Mouse (Mus musculus) midbrain, embryonic 13.5 days (tissue): ENCODE data around the gene Tbc1d16. TPM values are rescaled to one million over a fixed set of nuclear protein-coding genes. Genes with fewer than 3 reads are reported as not detected.

Source experiments
- ATAC-seq: fragments of 200-750 bp; cut with Nextera tagmentation; 2 replicates; pipeline ENCODE4 v1.8.0; 2017; ENCODE audit warnings: mild to moderate bottlenecking, moderate TSS enrichment, moderate library complexity
- H3K27ac ChIP-seq: fragments of 300-500 bp; sonication (generic); 2 replicates; pipeline ENCODE4 v1.5.1; 2015; ENCODE audit warnings: inconsistent platforms, mild to moderate bottlenecking, moderate library complexity
- H3K27me3 ChIP-seq: fragments of 300-500 bp; sonication (generic); 2 replicates; pipeline ENCODE4 v1.6.1; 2015; ENCODE audit warnings: mild to moderate bottlenecking, inconsistent platforms
- H3K36me3 ChIP-seq: fragments of 300-500 bp; sonication (generic); 2 replicates; pipeline ENCODE4 v1.6.1; 2015; ENCODE audit warnings: mild to moderate bottlenecking, inconsistent platforms
- H3K4me1 ChIP-seq: fragments of 300-500 bp; sonication (generic); replicated peaks from 2 replicates; pipeline ENCODE4 v1.6.1; 2015; ENCODE audit warnings: inconsistent platforms
- H3K4me2 ChIP-seq: fragments of 300-500 bp; sonication (generic); replicated peaks from 2 replicates; pipeline ENCODE4 v1.6.1; 2015; ENCODE audit warnings: moderate library complexity, mild to moderate bottlenecking, inconsistent platforms
- H3K4me3 ChIP-seq: fragments of 300-500 bp; sonication (generic); replicated peaks from 2 replicates; pipeline ENCODE4 v1.5.1; 2015; ENCODE audit warnings: mild to moderate bottlenecking, inconsistent platforms
- H3K9ac ChIP-seq: fragments of 300-500 bp; sonication (generic); replicated peaks from 2 replicates; pipeline ENCODE4 v1.6.1; 2015; ENCODE audit warnings: mild to moderate bottlenecking, inconsistent platforms
- H3K9me3 ChIP-seq: fragments of 300-500 bp; sonication (generic); 2 replicates; pipeline ENCODE4 v1.6.1; 2016; ENCODE audit warnings: mild to moderate bottlenecking, inconsistent platforms
- WGBS: fragments of 180-500 bp; shearing (Covaris S2); methylation state at CpG from one replicate; pipeline ENCODE4 v1.1.7; 2015; 5-methylcytosine and 5-hydroxymethylcytosine counted together
- polyA plus RNA-seq: library from polyadenylated mRNA; unstranded; fragments of >200 nt; fragmentation: Nextera tagmentation; extraction: Ambion mirVana; gene quantifications from 2 replicates; pipeline ENCODE4 v1.2.1, GENCODE M21; 2015

The Tbc1d16 gene
- polyA plus RNA-seq, 1 experiment from 2014 or later, result 50.0 TPM

GRCm38 (mm10) chr11:119183684-119184310 lies 44.5 kb downstream of the Tbc1d16 start:
- WGBS, result 71% methylated on average over 15 of the region's 15 CpGs
- H3K4me1 ChIP-seq, result peaks cover 66% of the 10 kb centered on the region
- H3K27ac ChIP-seq, result peak overlapping the region; percentile 65
- H3K36me3 ChIP-seq, result no peaks in the 10 kb centered on the region
- no peak overlapping the region for H3K4me2 ChIP-seq
- no peaks in the 10 kb centered on the region for H3K27me3 ChIP-seq
- H3K9ac ChIP-seq, result peak overlapping the region; percentile 36; the same call in 1 of the 2 replicates
- H3K9me3 ChIP-seq, result no peaks in the 10 kb centered on the region
- no peak for ATAC-seq
- no peak overlapping the region for H3K4me3 ChIP-seq

- H3K27me3 ChIP-seq, result no peaks in the 10 kb centered on the region
- H3K9ac ChIP-seq, result no peak overlapping the region
- no peak overlapping the region for H3K4me2 ChIP-seq
- H3K36me3 ChIP-seq, result no peaks in the 10 kb centered on the region
- ATAC-seq, result no peak
- no peak overlapping the region for H3K4me3 ChIP-seq
- WGBS, result 85% methylated on average over 12 of the region's 12 CpGs
- H3K4me1 ChIP-seq, result peaks cover 66% of the 10 kb centered on the region
- H3K9me3 ChIP-seq, result no peaks in the 10 kb centered on the region
- H3K27ac ChIP-seq, result no peak overlapping the region
Measured at GRCm38 (mm10) chr11:119181861-119182395, 46.4 kb downstream of the Tbc1d16 start.

GRCm38 (mm10) chr11:119180824-119181582 lies 47.3 kb downstream of the Tbc1d16 start:
- Histone ChIP-seq H3K9ac (no peak overlapping the region), H3K4me3 (no peak overlapping the region), H3K4me1 (peaks cover 71% of the 10 kb centered on the region), H3K27ac (0 out of 2 replicates have a peak overlapping the region, but pooled peaks have one; percentile 36), H3K4me2 (no peak overlapping the region), H3K9me3 (no peaks in the 10 kb centered on the region), H3K36me3 (no peaks in the 10 kb centered on the region), H3K27me3 (no peaks in the 10 kb centered on the region)
- 79% methylated on average over 14 of the region's 14 CpGs for WGBS
- ATAC-seq, result no peak

- Histone ChIP-seq H3K4me1 (peaks cover 63% of the 10 kb centered on the region), H3K9ac (peak overlapping the region; percentile 46; the same call in 1 of the 2 replicates), H3K27ac (peak overlapping the region; percentile 70; the same call in 1 of the 2 replicates)
Measured at GRCm38 (mm10) chr11:119178317-119178716, 50.0 kb downstream of the Tbc1d16 start.

GRCm38 (mm10) chr11:119176389-119177179 lies 51.7 kb downstream of the Tbc1d16 start:
- Histone ChIP-seq H3K36me3 (peaks cover 18% of the 10 kb centered on the region), H3K9me3 (no peaks in the 10 kb centered on the region), H3K4me1 (peaks cover 49% of the 10 kb centered on the region), H3K4me3 (no peak overlapping the region), H3K9ac (peak overlapping the region; percentile 21; the same call in 1 of the 2 replicates), H3K4me2 (peak overlapping the region; percentile 29), H3K27ac (peak overlapping the region; percentile 70), H3K27me3 (no peaks in the 10 kb centered on the region)
- 53% methylated on average over 27 of the region's 27 CpGs for WGBS
- peak; percentile 30; the same call in 1 of the 2 replicates for ATAC-seq

More at GRCm38 (mm10) chr11:119178317-119178716, 50.0 kb downstream of the Tbc1d16 start:
- H3K36me3 ChIP-seq, result peaks cover 13% of the 10 kb centered on the region; the same call in 1 of the 2 replicates
- H3K9me3 ChIP-seq, result no peaks in the 10 kb centered on the region
- H3K27me3 ChIP-seq, result no peaks in the 10 kb centered on the region
- ATAC-seq, result no peak
- H3K4me2 ChIP-seq, result no peak overlapping the region
- WGBS, result 77% methylated on average over 8 of the region's 8 CpGs
- no peak overlapping the region for H3K4me3 ChIP-seq

GRCm38 (mm10) chr11:119171588-119171987 lies 56.7 kb downstream of the Tbc1d16 start:
- Histone ChIP-seq H3K9ac (no peak overlapping the region), H3K4me3 (no peak overlapping the region), H3K9me3 (no peaks in the 10 kb centered on the region), H3K27ac (no peak overlapping the region), H3K27me3 (no peaks in the 10 kb centered on the region), H3K4me1 (peaks cover 12% of the 10 kb centered on the region), H3K36me3 (peaks cover 26% of the 10 kb centered on the region), H3K4me2 (no peak overlapping the region)
- 91% methylated on average over 7 of the region's 7 CpGs for WGBS
- no peak for ATAC-seq

- no peaks in the 10 kb centered on the region for H3K27me3 ChIP-seq
- no peaks in the 10 kb centered on the region for H3K9me3 ChIP-seq
- 91% methylated on average over 1 of the region's 1 CpGs for WGBS
- H3K4me3 ChIP-seq, result no peak overlapping the region
- H3K9ac ChIP-seq, result no peak overlapping the region
- no peak overlapping the region for H3K27ac ChIP-seq
- H3K36me3 ChIP-seq, result peaks cover 15% of the 10 kb centered on the region; the same call in 1 of the 2 replicates
- peaks cover 14% of the 10 kb centered on the region; the same call in 1 of the 2 replicates for H3K4me1 ChIP-seq
- ATAC-seq, result no peak
- no peak overlapping the region for H3K4me2 ChIP-seq
Measured at GRCm38 (mm10) chr11:119168851-119169250, 59.4 kb downstream of the Tbc1d16 start.

GRCm38 (mm10) chr11:119165995-119166394 lies 62.3 kb downstream of the Tbc1d16 start:
- H3K27me3 ChIP-seq, result no peaks in the 10 kb centered on the region
- H3K9me3 ChIP-seq, result no peaks in the 10 kb centered on the region
- ATAC-seq, result no peak
- no peak overlapping the region for H3K27ac ChIP-seq
- no peak overlapping the region for H3K4me2 ChIP-seq
- 0 out of 2 replicates have a peak, but pooled peaks cover 7% of the 10 kb centered on the region for H3K36me3 ChIP-seq
- H3K4me1 ChIP-seq, result peaks cover 18% of the 10 kb centered on the region; the same call in 1 of the 2 replicates
- H3K4me3 ChIP-seq, result no peak overlapping the region
- H3K9ac ChIP-seq, result no peak overlapping the region
- WGBS, result 87% methylated on average over 10 of the region's 10 CpGs

- no peak overlapping the region for H3K9ac ChIP-seq
- no peak overlapping the region for H3K4me3 ChIP-seq
- H3K4me1 ChIP-seq, result peaks cover 27% of the 10 kb centered on the region
- H3K27me3 ChIP-seq, result no peaks in the 10 kb centered on the region
- no peaks in the 10 kb centered on the region for H3K9me3 ChIP-seq
- no peaks in the 10 kb centered on the region for H3K36me3 ChIP-seq
- no peak overlapping the region for H3K4me2 ChIP-seq
- no peak for ATAC-seq
- 91% methylated on average over 7 of the region's 7 CpGs for WGBS
- 0 out of 2 replicates have a peak overlapping the region, but pooled peaks have one; percentile 5 for H3K27ac ChIP-seq
Measured at GRCm38 (mm10) chr11:119164375-119164774, 63.9 kb downstream of the Tbc1d16 start.

GRCm38 (mm10) chr11:119163734-119163992 lies 64.6 kb downstream of the Tbc1d16 start:
- H3K4me3 ChIP-seq, result no peak overlapping the region
- 93% methylated on average over 7 of the region's 7 CpGs for WGBS
- no peaks in the 10 kb centered on the region for H3K36me3 ChIP-seq
- peaks cover 33% of the 10 kb centered on the region for H3K4me1 ChIP-seq
- no peak overlapping the region for H3K27ac ChIP-seq
- H3K9me3 ChIP-seq, result no peaks in the 10 kb centered on the region
- no peaks in the 10 kb centered on the region for H3K27me3 ChIP-seq
- H3K9ac ChIP-seq, result no peak overlapping the region
- no peak overlapping the region for H3K4me2 ChIP-seq
- no peak for ATAC-seq

GRCm38 (mm10) chr11:119162959-119163733 lies 65.2 kb downstream of the Tbc1d16 start:
- WGBS, result 86% methylated on average over 22 of the region's 22 CpGs
- Histone ChIP-seq H3K4me2 (no peak overlapping the region), H3K27me3 (no peaks in the 10 kb centered on the region), H3K9me3 (no peaks in the 10 kb centered on the region), H3K9ac (no peak overlapping the region), H3K36me3 (no peaks in the 10 kb centered on the region), H3K4me3 (no peak overlapping the region), H3K4me1 (peaks cover 38% of the 10 kb centered on the region), H3K27ac (no peak overlapping the region)
- ATAC-seq, result no peak
